In the genomic region with DNA sequence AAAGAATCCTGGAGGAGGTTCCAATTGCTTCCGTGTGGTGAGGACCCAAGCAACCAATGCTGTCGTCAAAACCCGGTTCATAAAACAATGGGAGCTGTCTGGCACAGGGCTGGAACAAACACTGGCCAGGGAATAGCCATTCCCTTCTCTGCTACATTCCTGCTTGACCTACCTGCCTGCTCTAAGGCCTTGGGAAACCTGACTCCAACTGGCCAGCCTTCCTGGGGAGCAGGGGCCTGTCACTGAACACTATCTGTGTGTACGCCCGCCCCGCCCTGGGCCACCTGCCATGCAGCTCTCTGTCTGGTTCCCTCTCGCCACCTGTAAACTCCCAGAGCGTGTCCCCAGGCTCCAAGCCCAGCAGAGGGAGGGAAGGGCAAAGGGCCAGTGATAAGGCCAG, we compare ENCODE assay signal across 8 mouse cellular contexts. TPM values are rescaled to one million over a fixed set of nuclear protein-coding genes. Genes with fewer than 3 reads are reported as not detected.
DNase-seq lines count a peak whose midpoint lies in the region; ATAC-seq lines count a peak whose summit lies in the region.

No protein-coding gene starts in this region.

- H3K4me1 ChIP-seq in kidney, embryonic 16.5 days (ENCODE audit: insufficient read depth, low read length), result 0 out of 2 replicates have a peak, but pooled peaks cover 5% of the 10 kb centered on the region
- H3K4me1 ChIP-seq in midbrain, embryonic 16.5 days (ENCODE audit: control insufficient read depth, insufficient read depth, low read length), result peaks cover 4% of the 10 kb centered on the region

- H3K4me3 ChIP-seq in kidney, embryonic 16.5 days (ENCODE audit: low read length), result no peak overlapping the region
- no peak overlapping the region for H3K4me3 ChIP-seq in midbrain, embryonic 16.5 days (ENCODE audit: low read depth, low read length)

- no peak overlapping the region for H3K4me2 ChIP-seq in kidney, embryonic 16.5 days (replicated peaks; ENCODE audit: low read depth, low read length)
- no peak overlapping the region for H3K4me2 ChIP-seq in midbrain, embryonic 16.5 days (ENCODE audit: low read length)

- WGBS in kidney, embryonic 16.5 days, result 16% methylated on average over 8 of the region's 8 CpGs
- 31% methylated on average over 8 of the region's 8 CpGs for WGBS in midbrain, embryonic 16.5 days

- peak; percentile 85 for ATAC-seq in kidney, embryonic 16.5 days (ENCODE audit: low FRiP score, low TSS enrichment)
- ATAC-seq in CD4-positive, CD25-positive, alpha-beta regulatory T cell, adult 4 months, result no peak
- ATAC-seq in midbrain, embryonic 16.5 days, result no peak

- DNase-seq in kidney, adult 18-20 months, result peak; percentile 8
- no peak for DNase-seq in kidney, adult 11 months
- peak; percentile 62 to 67 for DNase-seq in cerebellum, postnatal 36 days
- peak; percentile 54 for DNase-seq in ovary, postnatal 36 days (ENCODE audit: low spot score)
- DNase-seq in left cerebral cortex, adult 9 months (ENCODE audit: low spot score in 2 of 2), result no peak

- H3K36me3 ChIP-seq in kidney, embryonic 16.5 days (ENCODE audit: insufficient read depth, low read length), result no peaks in the 10 kb centered on the region
- H3K36me3 ChIP-seq in midbrain, embryonic 16.5 days (ENCODE audit: control insufficient read depth, insufficient read depth, low read length), result no peaks in the 10 kb centered on the region

- H3K27ac ChIP-seq in kidney, embryonic 16.5 days (ENCODE audit: low read length), result peak overlapping the region; percentile 25; the same call in 1 of the 2 replicates
- no peak overlapping the region for H3K27ac ChIP-seq in midbrain, embryonic 16.5 days (ENCODE audit: low read length)

- H3K27me3 ChIP-seq in kidney, embryonic 16.5 days (ENCODE audit: insufficient read depth, low read length), result no peaks in the 10 kb centered on the region
- no peaks in the 10 kb centered on the region for H3K27me3 ChIP-seq in midbrain, embryonic 16.5 days (ENCODE audit: control insufficient read depth, insufficient read depth, low read depth, low read length)

- H3K9ac ChIP-seq in kidney, embryonic 16.5 days (replicated peaks; ENCODE audit: low read length), result no peak overlapping the region
- no peak overlapping the region for H3K9ac ChIP-seq in midbrain, embryonic 16.5 days (ENCODE audit: low read depth, low read length)

- H3K9me3 ChIP-seq in kidney, embryonic 16.5 days (ENCODE audit: low read length), result no peaks in the 10 kb centered on the region
- no peaks in the 10 kb centered on the region for H3K9me3 ChIP-seq in midbrain, embryonic 16.5 days (replicated peaks; ENCODE audit: control insufficient read depth, low read length, poor library complexity, severe bottlenecking)

RNA-seq across cellular contexts. Expression of a gene that starts 25.5 kb away (rescaled TPM):
- polyA plus RNA-seq in kidney, embryonic 16.5 days (2015; fragmentation: Nextera tagmentation; extraction: Ambion mirVana), result 2.4 and 2.6 TPM in 2 replicates
- polyA plus RNA-seq in CD4-positive, CD25-positive, alpha-beta regulatory T cell, adult 4 months (2017; shearing (Covaris generic)), result under 1 TPM; 0.42 to 0.79 TPM
- 3.3 and 3.6 TPM in 2 replicates for polyA plus RNA-seq in midbrain, embryonic 16.5 days (2015; fragmentation: Nextera tagmentation; extraction: Ambion mirVana)

Comparison
In these comparisons a context has a peak if more than half of its experiments do, and no peak if none do; other contexts are left out.
1. DNase-seq: peak in kidney, adult 18-20 months (single experiment), cerebellum, postnatal 36 days (2 of 2) and ovary, postnatal 36 days (single experiment); none in kidney, adult 11 months (single experiment) and left cerebral cortex, adult 9 months (0 of 2).